Mouse (Mus musculus) midbrain, embryonic 14.5 days (tissue): Measurements from ENCODE around the gene Agbl4. TPM values are rescaled to one million over a fixed set of nuclear protein-coding genes. Genes with fewer than 3 reads are reported as not detected.

Experiments
- ATAC-seq: fragments of 200-750 bp; cut with Nextera tagmentation; 2 replicates; pipeline ENCODE4 v1.8.0; 2017; ENCODE audit warnings: moderate number of reproducible peaks, moderate library complexity; ENCODE audit not compliant: low FRiP score, low TSS enrichment
- DNase-seq: peaks from one replicate; pipeline ENCODE4 v3.0.0-alpha.2; 2015
- H3K27ac ChIP-seq: fragments of 300-500 bp; sonication (generic); replicated peaks from 2 replicates; pipeline ENCODE4 v1.5.1; 2014; ENCODE audit warnings: mild to moderate bottlenecking, low read depth, low read length, moderate library complexity
- H3K27me3 ChIP-seq: fragments of 300-500 bp; sonication (generic); 2 replicates; pipeline ENCODE4 v1.6.1; 2014; ENCODE audit warnings: low read length, control low read depth, mixed read lengths; ENCODE audit not compliant: control insufficient read depth, insufficient read depth
- H3K36me3 ChIP-seq: fragments of 300-500 bp; sonication (generic); 2 replicates; pipeline ENCODE4 v1.6.1; 2014; ENCODE audit warnings: low read length, control low read depth; ENCODE audit not compliant: control insufficient read depth, insufficient read depth
- H3K4me1 ChIP-seq: fragments of 300-500 bp; sonication (generic); 2 replicates; pipeline ENCODE4 v1.6.1; 2014; ENCODE audit warnings: mild to moderate bottlenecking, antibody characterized with exemption, low read length, control low read depth; ENCODE audit not compliant: control insufficient read depth, insufficient read depth
- H3K4me2 ChIP-seq: fragments of 300-500 bp; sonication (generic); 2 replicates; pipeline ENCODE4 v1.6.1; 2014; ENCODE audit warnings: mild to moderate bottlenecking, low read length, moderate library complexity
- H3K4me3 ChIP-seq: fragments of 300-500 bp; sonication (generic); replicated peaks from 2 replicates; pipeline ENCODE4 v1.5.1; 2014; ENCODE audit warnings: low read depth, low read length
- H3K9ac ChIP-seq: fragments of 300-500 bp; sonication (generic); replicated peaks from 2 replicates; pipeline ENCODE4 v1.6.1; 2014; ENCODE audit warnings: mild to moderate bottlenecking, low read length, moderate library complexity
- H3K9me3 ChIP-seq: fragments of 300-500 bp; sonication (generic); 2 replicates; pipeline ENCODE4 v1.6.1; 2016; ENCODE audit warnings: low read length, control low read depth, mixed read lengths; ENCODE audit not compliant: control insufficient read depth
- WGBS: fragments of 180-500 bp; shearing (Covaris S2); extraction: QIAGEN DNeasy Blood & Tissue Kit; methylation state at CpG from one replicate; pipeline ENCODE4 v1.1.7; 2014; 5-methylcytosine and 5-hydroxymethylcytosine counted together
- polyA plus RNA-seq: library from polyadenylated mRNA; unstranded; fragments of >200 nt; fragmentation: Nextera tagmentation; extraction: Ambion mirVana; gene quantifications from 2 replicates; pipeline ENCODE4 v1.2.1, GENCODE M21; 2014

The Agbl4 gene
- polyA plus RNA-seq, 1 experiment from 2014 or later, result 2.2 TPM

GRCm38 (mm10) chr4:111414399-111414798, 1016.9 kb downstream of the Agbl4 start:
- no peak; the same call in 1 of the 2 replicates for ATAC-seq
- H3K27me3 ChIP-seq, result no peaks in the 10 kb centered on the region
- WGBS, result under 1% methylated on average over 6 of the region's 6 CpGs
- peak overlapping the region; percentile 82 for H3K4me2 ChIP-seq
- H3K36me3 ChIP-seq, result peaks cover 13% of the 10 kb centered on the region
- H3K27ac ChIP-seq, result peak overlapping the region; percentile 95
- H3K4me3 ChIP-seq, result peak overlapping the region; percentile 97
- peaks cover 37% of the 10 kb centered on the region for H3K4me1 ChIP-seq
- no peaks in the 10 kb centered on the region for H3K9me3 ChIP-seq
- DNase-seq, result no peak
- peak overlapping the region; percentile 99 for H3K9ac ChIP-seq

- Histone ChIP-seq H3K27ac (peak within 1 kb of the TSS; percentile 95), H3K4me2 (peak within 1 kb of the TSS; percentile 82), H3K9me3 (no peaks in the 10 kb centered on the region), H3K9ac (peak within 1 kb of the TSS; percentile 99), H3K27me3 (no peaks in the 10 kb centered on the region), H3K36me3 (peaks cover 17% of the 10 kb centered on the region), H3K4me3 (peak within 1 kb of the TSS; percentile 97), H3K4me1 (peaks cover 37% of the 10 kb centered on the region)
- WGBS, result 1% methylated on average over 66 of the region's 66 CpGs
- ATAC-seq, result peak; percentile 97
- peak; percentile 94 for DNase-seq
These were observed 1017.5 kb downstream of the Agbl4 start, which contains the start of gene Bend5 for GRCm38 (mm10) chr4:111414818-111415488. TSS of gene Bend5 (plus strand) at chr4:111415006.

- Histone ChIP-seq H3K27me3 (no peaks in the 10 kb centered on the region), H3K9me3 (no peaks in the 10 kb centered on the region), H3K4me2 (peak overlapping the region; percentile 82), H3K9ac (peak overlapping the region; percentile 99), H3K4me3 (peak overlapping the region; percentile 97), H3K27ac (no peak overlapping the region), H3K4me1 (peaks cover 37% of the 10 kb centered on the region), H3K36me3 (peaks cover 17% of the 10 kb centered on the region)
- DNase-seq, result no peak
- 65% methylated on average over 3 of the region's 3 CpGs for WGBS
- ATAC-seq, result no peak
These were observed 1018.7 kb downstream of the Agbl4 start for GRCm38 (mm10) chr4:111416126-111416525.

- Histone ChIP-seq H3K9me3 (no peaks in the 10 kb centered on the region), H3K36me3 (peaks cover 20% of the 10 kb centered on the region), H3K27ac (no peak overlapping the region), H3K27me3 (no peaks in the 10 kb centered on the region), H3K4me1 (peaks cover 40% of the 10 kb centered on the region), H3K4me2 (peak overlapping the region; percentile 82), H3K4me3 (peak overlapping the region; percentile 97), H3K9ac (peak overlapping the region; percentile 99)
- ATAC-seq (no peak), DNase-seq (no peak)
- 56% methylated on average over 3 of the region's 3 CpGs for WGBS
These were observed 1019.1 kb downstream of the Agbl4 start for GRCm38 (mm10) chr4:111416551-111416950.

- peak overlapping the region; percentile 82; the same call in 1 of the 2 replicates for H3K4me2 ChIP-seq
- H3K9ac ChIP-seq, result no peak overlapping the region
- peaks cover 24% of the 10 kb centered on the region for H3K36me3 ChIP-seq
- peaks cover 40% of the 10 kb centered on the region for H3K4me1 ChIP-seq
- WGBS, result 96% methylated on average over 5 of the region's 5 CpGs
- no peak overlapping the region for H3K4me3 ChIP-seq
- no peaks in the 10 kb centered on the region for H3K9me3 ChIP-seq
- H3K27ac ChIP-seq, result no peak overlapping the region
- H3K27me3 ChIP-seq, result no peaks in the 10 kb centered on the region
- ATAC-seq (no peak), DNase-seq (no peak)
These were observed 1020.3 kb downstream of the Agbl4 start for GRCm38 (mm10) chr4:111417716-111418115.

- DNase-seq (no peak), ATAC-seq (no peak)
- H3K36me3 ChIP-seq, result peaks cover 26% of the 10 kb centered on the region
- no peak overlapping the region for H3K4me2 ChIP-seq
- no peaks in the 10 kb centered on the region for H3K9me3 ChIP-seq
- WGBS, result 97% methylated on average over 1 of the region's 1 CpGs
- H3K4me1 ChIP-seq, result peaks cover 36% of the 10 kb centered on the region
- H3K27me3 ChIP-seq, result no peaks in the 10 kb centered on the region
- H3K4me3 ChIP-seq, result no peak overlapping the region
- no peak overlapping the region for H3K9ac ChIP-seq
- H3K27ac ChIP-seq, result no peak overlapping the region
These were observed 1022.0 kb downstream of the Agbl4 start for GRCm38 (mm10) chr4:111419476-111419875.

GRCm38 (mm10) chr4:111420031-111420430, 1022.6 kb downstream of the Agbl4 start:
- DNase-seq (no peak), ATAC-seq (no peak)
- peaks cover 36% of the 10 kb centered on the region for H3K4me1 ChIP-seq
- H3K27me3 ChIP-seq, result no peaks in the 10 kb centered on the region
- no peak overlapping the region for H3K4me3 ChIP-seq
- H3K36me3 ChIP-seq, result peaks cover 26% of the 10 kb centered on the region
- H3K9ac ChIP-seq, result no peak overlapping the region
- no peak overlapping the region for H3K4me2 ChIP-seq
- H3K9me3 ChIP-seq, result no peaks in the 10 kb centered on the region
- WGBS, result 85% methylated on average over 3 of the region's 3 CpGs
- no peak overlapping the region for H3K27ac ChIP-seq

GRCm38 (mm10) chr4:111420955-111421354, 1023.5 kb downstream of the Agbl4 start:
- Histone ChIP-seq H3K4me3 (no peak overlapping the region), H3K36me3 (peaks cover 32% of the 10 kb centered on the region), H3K9ac (no peak overlapping the region), H3K27ac (no peak overlapping the region), H3K27me3 (no peaks in the 10 kb centered on the region), H3K9me3 (no peaks in the 10 kb centered on the region), H3K4me2 (no peak overlapping the region), H3K4me1 (peaks cover 33% of the 10 kb centered on the region)
- ATAC-seq (no peak), DNase-seq (no peak)
- WGBS, result 89% methylated on average over 4 of the region's 4 CpGs

- ATAC-seq (no peak), DNase-seq (no peak)
- Histone ChIP-seq H3K4me3 (no peak overlapping the region), H3K4me2 (no peak overlapping the region), H3K36me3 (peaks cover 32% of the 10 kb centered on the region), H3K27ac (no peak overlapping the region), H3K9ac (no peak overlapping the region), H3K4me1 (peaks cover 25% of the 10 kb centered on the region), H3K27me3 (no peaks in the 10 kb centered on the region), H3K9me3 (no peaks in the 10 kb centered on the region)
- WGBS, result 92% methylated on average over 6 of the region's 6 CpGs
These were observed 1024.3 kb downstream of the Agbl4 start for GRCm38 (mm10) chr4:111421785-111422184.
